Mouse (Mus musculus): Measurements from ENCODE around the gene Pxylp1.
A peak's percentile ranks its signal among the peaks of the same experiment; 100 is the strongest.

Gene Pxylp1

DNA sequence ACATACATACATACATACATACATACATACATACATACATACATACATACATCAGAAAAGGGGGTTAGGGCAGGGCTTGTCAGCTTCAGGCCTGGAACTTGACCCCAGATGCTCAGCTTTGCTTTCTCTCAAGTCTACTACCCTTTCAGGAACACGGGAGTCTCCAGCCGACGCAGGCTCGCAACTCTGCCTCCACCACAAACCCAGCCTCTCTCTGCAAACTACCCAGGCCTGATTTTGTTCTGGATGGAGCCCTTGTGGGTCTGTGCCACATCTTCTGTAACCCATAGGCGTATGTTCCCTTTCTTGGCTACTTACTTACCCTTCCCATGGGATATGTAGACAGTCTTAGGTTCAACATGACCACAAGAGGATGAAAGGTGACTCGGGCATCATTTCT is 1.7 kb downstream of the Pxylp1 start:
- no peak for DNase-seq (ENCODE audit: low spot score in 2 of 2)

GRCm38 (mm10) chr9:96890266-96890665 is 2.2 kb downstream of the Pxylp1 start:
- DNase-seq (ENCODE audit: low spot score in 2 of 2), result no peak

DNA sequence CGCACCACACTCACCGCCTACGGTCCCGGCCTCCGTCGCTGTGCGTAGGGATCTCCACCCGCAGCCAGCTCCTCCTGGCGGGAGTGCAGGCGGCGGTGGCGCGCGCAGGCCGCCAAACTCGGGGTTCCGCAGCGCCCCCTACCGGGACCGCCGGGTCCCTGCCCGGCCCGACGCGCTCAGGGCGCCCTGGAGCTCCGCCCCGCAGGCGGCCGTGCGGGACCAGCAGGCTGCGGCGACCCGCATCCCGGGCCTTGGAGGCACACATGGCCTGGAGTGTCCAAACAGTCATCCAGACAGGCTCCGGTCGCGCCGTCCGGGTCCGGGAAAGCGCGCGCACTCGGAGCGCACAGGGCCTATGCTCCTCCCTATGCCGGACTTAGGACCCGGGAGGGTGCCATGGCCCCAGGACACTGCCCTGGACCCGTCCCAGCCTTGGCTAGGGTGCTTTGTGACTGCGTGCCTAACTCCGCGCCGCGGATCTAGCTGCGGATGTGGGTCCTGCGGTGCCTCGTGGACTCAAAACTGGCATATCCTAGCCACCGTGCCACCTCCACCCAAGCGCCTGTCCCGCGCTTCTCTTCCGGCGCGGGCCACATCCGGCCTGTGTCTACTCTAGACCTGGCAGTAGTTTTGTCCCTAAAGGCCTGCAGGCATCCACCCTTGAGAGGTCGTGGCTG is 3.0 kb downstream of the Pxylp1 start:
- DNase-seq (ENCODE audit: low spot score in 2 of 2), result peak; percentile 74 to 87

DNA sequence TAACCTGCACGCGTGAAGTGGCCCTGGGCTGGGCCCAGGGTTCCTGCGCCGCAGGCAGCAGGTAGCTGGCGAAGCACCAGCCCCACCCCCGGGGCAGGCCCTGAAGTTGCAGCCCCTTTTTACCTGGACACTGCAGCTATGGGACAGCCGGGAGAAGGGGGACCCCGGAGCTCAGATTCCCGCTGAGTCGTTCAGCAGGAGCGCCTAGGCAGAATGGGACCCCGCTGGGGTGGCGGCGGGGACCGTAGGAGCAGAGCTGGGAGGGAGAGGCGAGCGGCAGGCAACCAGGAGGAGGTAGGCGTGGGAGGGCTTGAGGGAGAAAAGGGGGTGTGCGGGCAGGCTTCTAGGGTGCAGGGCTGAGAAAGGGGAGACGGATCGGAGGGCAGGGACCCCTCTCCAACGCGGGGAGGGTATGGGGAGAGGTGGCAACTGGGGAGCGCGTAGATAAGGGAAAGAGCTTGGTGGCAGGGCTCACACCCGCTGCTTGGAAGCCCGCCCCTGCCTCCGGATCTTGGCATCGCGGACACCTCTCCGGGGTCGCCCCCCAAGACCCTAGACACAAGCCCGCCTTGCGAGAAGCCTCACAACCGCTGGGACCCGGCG is 3.6 kb downstream of the Pxylp1 start:
- peak in 1 of 2 experiments; percentile 39 for DNase-seq (ENCODE audit: low spot score in 2 of 2)

GRCm38 (mm10) chr9:96887954-96888353 is 4.5 kb downstream of the Pxylp1 start:
- DNase-seq (ENCODE audit: low spot score in 2 of 2), result no peak

GRCm38 (mm10) chr9:96887492-96887891 is 5.0 kb downstream of the Pxylp1 start:
- DNase-seq (ENCODE audit: low spot score in 2 of 2), result no peak

DNA sequence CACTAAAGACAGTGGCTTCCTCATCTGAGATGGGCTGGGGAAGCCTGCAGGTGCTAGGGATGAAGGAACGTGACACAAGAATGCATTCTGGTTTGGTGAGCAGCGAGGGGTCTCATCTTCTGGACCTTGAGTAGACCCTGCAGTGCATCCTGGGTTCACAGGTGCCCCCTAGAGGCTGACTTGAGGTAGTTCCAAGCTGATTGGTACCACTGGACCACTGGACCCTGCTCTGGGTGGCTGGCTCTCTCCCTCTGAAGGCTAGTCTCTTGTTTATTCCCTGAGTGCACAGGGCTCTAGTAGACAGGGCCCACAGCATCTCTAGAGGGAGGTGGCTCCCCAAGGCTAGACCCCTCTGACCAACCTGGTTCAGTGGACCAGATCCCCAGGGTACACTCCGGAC is 6.7 kb downstream of the Pxylp1 start:
- DNase-seq (ENCODE audit: low spot score in 2 of 2), result peak in 1 of 2 experiments; percentile 30

GRCm38 (mm10) chr9:96882496-96883265 is 9.8 kb downstream of the Pxylp1 start:
- DNase-seq (ENCODE audit: low spot score in 2 of 2), result no peak

GRCm38 (mm10) chr9:96881901-96882300 is 10.6 kb downstream of the Pxylp1 start:
- no peak for DNase-seq (ENCODE audit: low spot score in 2 of 2)

GRCm38 (mm10) chr9:96879024-96879423 is 13.4 kb downstream of the Pxylp1 start:
- DNase-seq (ENCODE audit: low spot score in 2 of 2), result no peak

DNA sequence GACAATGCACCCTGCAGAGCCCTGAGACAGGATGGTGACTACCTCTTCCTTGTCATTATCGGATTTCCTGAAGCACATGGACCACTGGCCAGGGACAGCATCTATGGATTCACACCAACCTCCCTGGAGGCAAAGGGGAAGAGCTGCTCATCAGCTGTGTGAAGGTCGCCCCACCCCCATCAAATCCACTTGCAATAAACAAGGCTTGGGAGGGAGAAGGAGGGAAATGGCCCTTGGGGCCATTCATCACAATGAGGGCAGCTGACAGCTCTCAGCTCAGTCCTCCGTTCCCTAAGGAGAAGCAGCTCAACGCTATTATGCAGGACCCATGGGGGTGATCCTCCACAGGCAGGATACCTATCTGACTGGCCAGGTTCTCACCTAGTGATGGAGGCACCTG is 14.0 kb downstream of the Pxylp1 start:
- no peak for DNase-seq (ENCODE audit: low spot score in 2 of 2)

DNA sequence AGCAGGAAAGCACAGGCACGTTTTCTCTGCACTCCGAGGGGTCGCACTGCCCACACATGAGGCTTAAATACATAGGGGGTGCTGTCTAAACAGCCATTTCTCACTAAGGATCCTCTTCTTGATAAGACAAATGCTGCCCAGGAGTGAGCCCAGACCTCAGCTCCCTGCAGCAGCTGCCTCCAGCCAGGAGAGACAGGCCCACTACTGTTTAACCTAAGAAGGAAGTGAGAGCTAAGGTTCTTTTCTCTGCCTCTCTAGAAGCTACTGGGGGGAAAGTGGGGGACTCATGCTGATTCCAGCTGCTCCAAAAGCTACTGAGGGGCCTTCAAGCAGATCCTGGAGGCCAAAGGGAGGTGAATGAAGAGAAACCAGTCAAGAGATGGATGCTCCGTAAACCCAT is 16.8 kb downstream of the Pxylp1 start:
- no peak for DNase-seq (ENCODE audit: low spot score in 2 of 2)

DNA sequence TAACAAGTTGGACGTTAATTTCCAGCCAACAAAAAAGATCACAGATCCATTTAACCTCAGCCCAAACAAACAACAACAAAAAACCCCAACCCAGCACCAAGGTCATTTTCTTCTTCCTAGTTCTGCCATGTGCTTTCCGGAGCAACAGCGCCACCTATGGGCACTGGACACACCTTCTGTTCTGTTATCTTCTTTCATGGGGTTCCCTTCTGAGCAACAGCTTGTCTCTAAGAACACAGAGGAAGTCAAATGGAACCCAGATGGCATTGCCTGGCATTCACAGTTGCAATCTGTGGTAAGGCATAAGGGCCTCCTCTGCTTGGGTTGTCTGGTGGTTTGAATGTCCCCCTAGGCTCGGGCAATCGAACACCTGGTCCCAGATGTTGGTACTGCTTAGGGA is 19.4 kb downstream of the Pxylp1 start:
- DNase-seq (ENCODE audit: low spot score in 2 of 2), result peak in 1 of 2 experiments; percentile 60

DNA sequence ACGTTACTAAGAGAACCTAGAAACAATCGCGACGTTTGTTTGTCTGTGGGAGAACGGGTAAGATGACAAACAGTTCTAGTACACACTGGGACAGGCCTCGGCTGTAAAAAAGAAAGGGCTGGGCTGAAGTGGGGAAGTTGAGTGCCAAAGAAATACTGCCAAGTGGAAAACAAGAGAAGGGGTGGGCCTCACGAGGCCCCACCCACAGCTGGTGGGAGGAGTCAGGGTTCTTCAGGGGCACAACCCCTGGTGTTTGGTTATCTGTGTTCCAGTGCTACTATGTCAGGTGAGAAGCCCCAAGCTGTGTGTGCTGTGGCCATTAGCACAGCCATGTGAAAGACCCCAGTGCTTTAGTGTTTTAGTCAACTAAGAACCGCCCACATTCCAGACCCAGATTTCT is 22.4 kb downstream of the Pxylp1 start:
- no peak for DNase-seq (ENCODE audit: low spot score in 2 of 2)

DNA sequence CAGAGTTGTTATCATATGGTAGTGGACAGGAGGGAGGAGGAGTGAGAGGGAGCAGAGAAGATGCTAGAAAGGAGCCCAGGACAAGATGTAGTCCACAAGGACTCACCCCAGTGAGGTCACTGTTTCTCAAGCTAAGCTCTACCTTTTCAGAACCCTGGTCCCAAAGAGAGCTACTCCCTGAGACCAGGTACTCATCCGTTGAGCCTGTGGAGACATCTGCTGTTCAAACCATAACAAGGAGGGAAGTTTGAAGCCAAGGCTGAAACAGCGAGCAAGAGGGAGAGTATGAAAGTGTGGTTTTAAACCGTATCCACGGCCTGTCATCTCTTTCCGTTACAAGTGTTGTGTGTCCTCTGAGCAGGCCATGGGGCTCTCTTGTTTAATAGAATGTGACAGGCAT is 22.9 kb downstream of the Pxylp1 start:
- DNase-seq (ENCODE audit: low spot score in 2 of 2), result no peak

GRCm38 (mm10) chr9:96868546-96868945 is 23.9 kb downstream of the Pxylp1 start:
- DNase-seq (ENCODE audit: low spot score in 2 of 2), result no peak

- DNase-seq (ENCODE audit: low spot score in 2 of 2), result no peak
Observed at GRCm38 (mm10) chr9:96867165-96867564, 25.3 kb downstream of the Pxylp1 start.

DNA sequence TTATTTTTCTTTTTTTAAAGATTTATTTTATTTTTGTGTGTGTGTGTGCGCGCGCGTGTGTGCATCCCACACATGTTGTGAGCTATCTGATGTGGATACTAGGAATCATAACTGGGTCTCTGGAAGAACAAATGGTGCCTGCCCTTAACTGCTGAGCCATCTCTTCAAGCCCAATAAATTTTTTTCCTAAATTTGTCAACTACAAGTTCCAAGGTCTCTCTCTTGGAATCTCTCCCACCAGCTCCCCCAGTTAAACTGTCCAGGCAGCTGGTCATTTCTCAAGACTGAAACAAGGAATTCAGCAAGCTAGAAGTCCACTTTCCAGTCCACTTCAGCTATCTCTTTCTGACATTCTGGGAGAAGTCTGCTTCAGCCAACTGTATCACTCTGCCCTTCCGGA is 26.3 kb downstream of the Pxylp1 start:
- no peak for DNase-seq (ENCODE audit: low spot score in 2 of 2)

- no peak for DNase-seq (ENCODE audit: low spot score in 2 of 2)
Observed at GRCm38 (mm10) chr9:96865473-96866050, 26.9 kb downstream of the Pxylp1 start.

DNA sequence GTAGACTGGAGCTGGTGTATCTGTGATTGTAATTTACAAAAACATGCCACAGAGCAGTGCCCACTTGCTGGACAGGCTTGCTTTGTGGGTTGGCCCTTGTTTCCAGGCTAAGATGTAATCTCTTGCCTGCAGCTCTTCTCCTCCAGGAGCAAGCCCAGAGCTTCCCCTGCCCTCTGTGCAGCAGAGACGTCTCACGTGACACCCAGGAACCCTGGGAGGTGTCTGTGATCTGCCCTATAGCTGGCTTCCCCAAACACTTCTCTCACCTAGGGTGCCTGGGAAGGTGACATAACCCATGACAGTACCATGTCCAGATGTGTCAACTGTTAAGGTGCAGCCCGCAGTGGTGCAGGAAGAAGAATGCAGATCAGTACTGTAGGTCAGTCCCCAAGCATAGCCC is 28.9 kb downstream of the Pxylp1 start:
- DNase-seq (ENCODE audit: low spot score in 2 of 2), result no peak

DNA sequence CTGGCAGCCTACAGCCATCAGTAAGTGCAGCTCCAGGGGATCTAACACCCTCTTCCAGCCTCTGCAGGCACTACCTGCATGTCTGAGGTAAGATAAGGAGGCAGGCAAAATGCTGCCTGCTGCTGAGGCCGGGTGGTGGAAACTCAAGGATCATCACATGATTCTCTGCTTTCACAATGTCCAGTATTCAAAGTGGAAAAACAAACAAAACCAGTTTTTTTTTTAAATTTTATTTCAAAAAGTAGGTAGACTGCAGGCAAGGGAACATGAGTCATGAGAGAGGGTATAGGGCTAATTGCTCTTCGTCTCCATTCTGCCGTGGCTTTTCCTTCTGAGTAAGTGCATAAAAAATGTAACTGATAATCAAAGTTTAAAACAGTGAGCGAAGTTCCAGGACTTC is 29.6 kb downstream of the Pxylp1 start:
- no peak for DNase-seq (ENCODE audit: low spot score in 2 of 2)

GRCm38 (mm10) chr9:96861092-96861487 is 31.4 kb downstream of the Pxylp1 start:
- no peak for DNase-seq (ENCODE audit: low spot score in 2 of 2)
